ENCODE assay signal across 11 mouse cellular contexts in genomic region chr4:63480845-63481167, GRCm38 (mm10). TPM values are rescaled to one million over a fixed set of nuclear protein-coding genes. Genes with fewer than 3 reads are reported as not detected.
DNase-seq lines count a peak whose midpoint lies in the region; ATAC-seq lines count a peak whose summit lies in the region.
"Had no signal": no experiment of that assay in that cellular context is flagged by ENCODE, and none has a peak within 500 bp of the region (broad histone marks: within the 10 kb centered on the region; RNA-seq: fewer than 3 reads in every experiment).

No protein-coding gene starts in this region.

- intact Hi-C loops in heart, postnatal 14 days (cut with DNase I): no loop called here

- no peak overlapping the region for H3K4me2 ChIP-seq in heart, embryonic 13.5 days
- H3K4me2 ChIP-seq in midbrain, embryonic 15.5 days: no peak overlapping the region
- H3K4me2 ChIP-seq in embryonic facial prominence, embryonic 11.5 days (ENCODE audit: low read depth, low read length): no peak overlapping the region
- H3K4me2 ChIP-seq in limb, embryonic 12.5 days: no peak overlapping the region; the same call in 1 of the 2 replicates
- H3K4me2 ChIP-seq: forebrain, embryonic 15.5 days; hindbrain, embryonic 15.5 days had no signal

- no peak overlapping the region for H3K4me3 ChIP-seq in heart, embryonic 13.5 days
- H3K4me3 ChIP-seq in midbrain, embryonic 10.5 days: no peak overlapping the region
- H3K4me3 ChIP-seq in midbrain, embryonic 15.5 days: no peak overlapping the region
- H3K4me3 ChIP-seq in embryonic facial prominence, embryonic 11.5 days (ENCODE audit: low read depth, low read length): no peak overlapping the region
- no peak overlapping the region for H3K4me3 ChIP-seq in limb, embryonic 12.5 days (replicated peaks)
- H3K4me3 ChIP-seq: forebrain, embryonic 15.5 days; hindbrain, embryonic 15.5 days; left cerebral cortex, adult 2 months; megakaryocyte, embryonic 14.5 days had no signal

- H3K27ac ChIP-seq in heart, embryonic 13.5 days (replicated peaks): no peak overlapping the region
- H3K27ac ChIP-seq in midbrain, embryonic 10.5 days (replicated peaks): peak overlapping the region; percentile 69
- H3K27ac ChIP-seq in midbrain, embryonic 15.5 days: no peak overlapping the region
- no peak overlapping the region for H3K27ac ChIP-seq in embryonic facial prominence, embryonic 11.5 days (replicated peaks; ENCODE audit: low read depth, low read length)
- peak overlapping the region; percentile 41; the same call in 1 of the 2 replicates for H3K27ac ChIP-seq in limb, embryonic 12.5 days
- H3K27ac ChIP-seq: forebrain, embryonic 15.5 days; hindbrain, embryonic 15.5 days; left cerebral cortex, adult 2 months had no signal

- peak overlapping the region; percentile 40; the same call in 1 of the 2 replicates for H3K9ac ChIP-seq in heart, embryonic 13.5 days
- H3K9ac ChIP-seq in midbrain, embryonic 15.5 days: no peak overlapping the region
- peak overlapping the region; percentile 33 for H3K9ac ChIP-seq in embryonic facial prominence, embryonic 11.5 days (replicated peaks; ENCODE audit: low read length)
- H3K9ac ChIP-seq in limb, embryonic 12.5 days (replicated peaks): peak overlapping the region; percentile 40; the same call in 1 of the 2 replicates
- H3K9ac ChIP-seq: forebrain, embryonic 15.5 days; hindbrain, embryonic 15.5 days had no signal

- DNase-seq in heart, postnatal 14 days: no peak
- DNase-seq in midbrain, embryonic 10.5 days (ENCODE audit: low spot score): no peak
- no peak for DNase-seq in embryonic facial prominence, embryonic 11.5 days (ENCODE audit: low spot score)
- DNase-seq in cerebellum, adult 11 months: no peak

- H3K27me3 ChIP-seq in heart, embryonic 13.5 days (replicated peaks): no peaks in the 10 kb centered on the region
- H3K27me3 ChIP-seq in midbrain, embryonic 10.5 days (ENCODE audit: low read depth, poor library complexity, severe bottlenecking): no peaks in the 10 kb centered on the region
- no peaks in the 10 kb centered on the region for H3K27me3 ChIP-seq in midbrain, embryonic 15.5 days (replicated peaks)
- H3K27me3 ChIP-seq in embryonic facial prominence, embryonic 11.5 days (ENCODE audit: control insufficient read depth, insufficient read depth, low read length): no peaks in the 10 kb centered on the region
- H3K27me3 ChIP-seq in limb, embryonic 12.5 days: no peaks in the 10 kb centered on the region
- H3K27me3 ChIP-seq: forebrain, embryonic 15.5 days; hindbrain, embryonic 15.5 days had no signal

- WGBS in heart, embryonic 13.5 days: 57% methylated on average over 11 of the region's 11 CpGs
- 51% methylated on average over 11 of the region's 11 CpGs for WGBS in midbrain, embryonic 10.5 days
- 43% methylated on average over 11 of the region's 11 CpGs for WGBS in midbrain, embryonic 15.5 days
- 44% methylated on average over 11 of the region's 11 CpGs for WGBS in embryonic facial prominence, embryonic 11.5 days
- WGBS in limb, embryonic 12.5 days: 32% methylated on average over 11 of the region's 11 CpGs

- no peak for ATAC-seq in heart, embryonic 13.5 days (ENCODE audit: extremely low read depth, insufficient number of reproducible peaks, low FRiP score, low TSS enrichment)
- no peak for ATAC-seq in midbrain, embryonic 15.5 days (replicated peaks)
- no peak for ATAC-seq in embryonic facial prominence, embryonic 11.5 days (replicated peaks; ENCODE audit: insufficient number of reproducible peaks, low FRiP score, low TSS enrichment, low read depth)
- ATAC-seq in limb, embryonic 12.5 days (ENCODE audit: insufficient number of reproducible peaks, insufficient read depth, low FRiP score, low TSS enrichment, low read depth): peak; percentile 35; the same call in 1 of the 2 replicates

- H3K4me1 ChIP-seq in heart, embryonic 13.5 days: peaks cover 17% of the 10 kb centered on the region
- peaks cover 60% of the 10 kb centered on the region for H3K4me1 ChIP-seq in midbrain, embryonic 10.5 days
- peaks cover 6% of the 10 kb centered on the region for H3K4me1 ChIP-seq in midbrain, embryonic 15.5 days
- H3K4me1 ChIP-seq in embryonic facial prominence, embryonic 11.5 days (ENCODE audit: control insufficient read depth, insufficient read depth, low read length): no peaks in the 10 kb centered on the region
- H3K4me1 ChIP-seq in limb, embryonic 12.5 days (replicated peaks): peaks cover 29% of the 10 kb centered on the region

- no peaks in the 10 kb centered on the region for H3K9me3 ChIP-seq in heart, embryonic 13.5 days
- no peaks in the 10 kb centered on the region for H3K9me3 ChIP-seq in midbrain, embryonic 10.5 days (replicated peaks)
- no peaks in the 10 kb centered on the region for H3K9me3 ChIP-seq in midbrain, embryonic 15.5 days
- no peaks in the 10 kb centered on the region for H3K9me3 ChIP-seq in embryonic facial prominence, embryonic 11.5 days (replicated peaks; ENCODE audit: control insufficient read depth, low read length)
- no peaks in the 10 kb centered on the region for H3K9me3 ChIP-seq in limb, embryonic 12.5 days
- H3K9me3 ChIP-seq: forebrain, embryonic 15.5 days; hindbrain, embryonic 15.5 days; megakaryocyte, embryonic 14.5 days had no signal

- no peaks in the 10 kb centered on the region for H3K36me3 ChIP-seq in heart, embryonic 13.5 days
- H3K36me3 ChIP-seq in midbrain, embryonic 10.5 days: peaks cover 7% of the 10 kb centered on the region; the same call in 1 of the 2 replicates
- no peaks in the 10 kb centered on the region for H3K36me3 ChIP-seq in midbrain, embryonic 15.5 days (replicated peaks)
- H3K36me3 ChIP-seq in embryonic facial prominence, embryonic 11.5 days (replicated peaks; ENCODE audit: control insufficient read depth, insufficient read depth, low read depth, low read length): no peaks in the 10 kb centered on the region
- no peaks in the 10 kb centered on the region for H3K36me3 ChIP-seq in limb, embryonic 12.5 days
- H3K36me3 ChIP-seq: forebrain, embryonic 15.5 days; hindbrain, embryonic 15.5 days had no signal

RNA-seq across cellular contexts. Expression of gene Whrn, which starts 15.0 kb away (rescaled TPM):
- polyA plus RNA-seq in heart, embryonic 13.5 days (2015; fragmentation: Nextera tagmentation; extraction: Ambion mirVana): 1.7 and 2.8 TPM in 2 replicates
- total RNA-seq in heart, postnatal 14 days (2021): 10 to 100 TPM; 23.9 to 26.2 TPM
- polyA plus RNA-seq in midbrain, embryonic 10.5 days (2016; fragmentation: Nextera tagmentation; extraction: Ambion mirVana): 8.6 and 8.8 TPM in 2 replicates
- polyA plus RNA-seq in midbrain, embryonic 15.5 days (2015; fragmentation: Nextera tagmentation; extraction: Ambion mirVana): 6.5 and 7.5 TPM in 2 replicates
- polyA plus RNA-seq in embryonic facial prominence, embryonic 11.5 days (2014; fragmentation: Nextera tagmentation; extraction: Ambion mirVana): 3.8 and 4.6 TPM in 2 replicates
- 14.7 and 14.8 TPM in 2 replicates for polyA plus RNA-seq in limb, embryonic 12.5 days (2016; fragmentation: Nextera tagmentation; extraction: Ambion mirVana)

Comparison
In these comparisons a context has a peak if more than half of its experiments do, and no peak if none do; other contexts are left out.
1. H3K27ac ChIP-seq: peak in midbrain, embryonic 10.5 days (single experiment) and limb, embryonic 12.5 days (single experiment); none in heart, embryonic 13.5 days (single experiment), midbrain, embryonic 15.5 days (single experiment) and embryonic facial prominence, embryonic 11.5 days (single experiment).